Mouse (Mus musculus) heart, embryonic 12.5 days (tissue): ENCODE results near the gene Mapkap1. TPM values are rescaled to one million over a fixed set of nuclear protein-coding genes. Genes with fewer than 3 reads are reported as not detected.

ENCODE experiments used
- ATAC-seq: fragments of 200-750 bp; cut with Nextera tagmentation; 2 replicates; pipeline ENCODE4 v1.8.0; 2017; ENCODE audit warnings: moderate TSS enrichment, moderate library complexity; ENCODE audit not compliant: insufficient number of reproducible peaks, low FRiP score
- H3K27ac ChIP-seq: fragments of 300-500 bp; sonication (generic); 2 replicates; pipeline ENCODE4 v1.5.1; 2016; ENCODE audit warnings: mild to moderate bottlenecking, moderate library complexity; ENCODE audit not compliant: poor library complexity, severe bottlenecking
- H3K27me3 ChIP-seq: fragments of 300-500 bp; sonication (generic); replicated peaks from 2 replicates; pipeline ENCODE4 v1.6.1; 2016; ENCODE audit warnings: mild to moderate bottlenecking, moderate library complexity
- H3K36me3 ChIP-seq: fragments of 300-500 bp; sonication (generic); 2 replicates; pipeline ENCODE4 v1.6.1; 2016; ENCODE audit warnings: mild to moderate bottlenecking, moderate library complexity
- H3K4me1 ChIP-seq: fragments of 300-500 bp; sonication (generic); replicated peaks from 2 replicates; pipeline ENCODE4 v1.6.1; 2016; ENCODE audit warnings: mild to moderate bottlenecking
- H3K4me2 ChIP-seq: fragments of 300-500 bp; sonication (generic); 2 replicates; pipeline ENCODE4 v1.6.1; 2016; ENCODE audit warnings: mild to moderate bottlenecking, moderate library complexity
- H3K4me3 ChIP-seq: fragments of 300-500 bp; sonication (generic); 2 replicates; pipeline ENCODE4 v1.5.1; 2016; ENCODE audit warnings: mild to moderate bottlenecking
- H3K9ac ChIP-seq: fragments of 300-500 bp; sonication (generic); 2 replicates; pipeline ENCODE4 v1.6.1; 2016; ENCODE audit warnings: mild to moderate bottlenecking, moderate library complexity
- H3K9me3 ChIP-seq: fragments of 300-500 bp; sonication (generic); replicated peaks from 2 replicates; pipeline ENCODE4 v1.6.1; 2016; ENCODE audit warnings: mild to moderate bottlenecking, moderate library complexity
- WGBS: fragments of 180-500 bp; shearing (Covaris S2); methylation state at CpG from one replicate; pipeline ENCODE4 v1.1.7; 2016; 5-methylcytosine and 5-hydroxymethylcytosine counted together
- polyA plus RNA-seq: library from polyadenylated mRNA; unstranded; fragments of >200 nt; fragmentation: Nextera tagmentation; extraction: Ambion mirVana; gene quantifications from 2 replicates; pipeline ENCODE4 v1.2.1, GENCODE M21; 2016

The Mapkap1 gene
- polyA plus RNA-seq, 1 experiment from 2014 or later = 63.4 TPM

- H3K27me3 ChIP-seq = no peaks in the 10 kb centered on the region
- no peak overlapping the region for H3K4me3 ChIP-seq
- peak overlapping the region; percentile 67 for H3K27ac ChIP-seq
- peaks cover 40% of the 10 kb centered on the region for H3K4me1 ChIP-seq
- H3K9me3 ChIP-seq = no peaks in the 10 kb centered on the region
- ATAC-seq = no peak
- WGBS = 69% methylated on average over 1 of the region's 1 CpGs
- no peak overlapping the region for H3K9ac ChIP-seq
- H3K4me2 ChIP-seq = no peak overlapping the region
- no peaks in the 10 kb centered on the region for H3K36me3 ChIP-seq
Measured at GRCm38 (mm10) chr2:34532394-34532793, 125.8 kb downstream of the Mapkap1 start.

- no peaks in the 10 kb centered on the region for H3K36me3 ChIP-seq
- H3K9me3 ChIP-seq = no peaks in the 10 kb centered on the region
- no peak overlapping the region for H3K9ac ChIP-seq
- H3K27ac ChIP-seq = no peak overlapping the region
- no peaks in the 10 kb centered on the region for H3K27me3 ChIP-seq
- no peak overlapping the region for H3K4me3 ChIP-seq
- H3K4me1 ChIP-seq = peaks cover 40% of the 10 kb centered on the region
- no peak for ATAC-seq
- H3K4me2 ChIP-seq = no peak overlapping the region
Measured at GRCm38 (mm10) chr2:34533281-34533680, 126.7 kb downstream of the Mapkap1 start.

GRCm38 (mm10) chr2:34534996-34535395 is 128.4 kb downstream of the Mapkap1 start:
- Histone ChIP-seq H3K9ac (no peak overlapping the region), H3K4me1 (peaks cover 44% of the 10 kb centered on the region), H3K36me3 (no peaks in the 10 kb centered on the region), H3K4me2 (no peak overlapping the region), H3K9me3 (no peaks in the 10 kb centered on the region), H3K27ac (no peak overlapping the region), H3K4me3 (no peak overlapping the region), H3K27me3 (no peaks in the 10 kb centered on the region)
- 49% methylated on average over 12 of the region's 12 CpGs for WGBS
- no peak for ATAC-seq

- Histone ChIP-seq H3K4me3 (no peak overlapping the region), H3K27me3 (no peaks in the 10 kb centered on the region), H3K4me1 (peaks cover 21% of the 10 kb centered on the region), H3K9me3 (no peaks in the 10 kb centered on the region), H3K4me2 (no peak overlapping the region), H3K27ac (no peak overlapping the region), H3K36me3 (no peaks in the 10 kb centered on the region), H3K9ac (no peak overlapping the region)
- ATAC-seq = no peak
- WGBS = 73% methylated on average over 3 of the region's 3 CpGs
Measured at GRCm38 (mm10) chr2:34537356-34537755, 130.8 kb downstream of the Mapkap1 start.

GRCm38 (mm10) chr2:34543581-34543980 is 137.0 kb downstream of the Mapkap1 start:
- Histone ChIP-seq H3K27me3 (no peaks in the 10 kb centered on the region), H3K27ac (no peak overlapping the region), H3K4me2 (no peak overlapping the region), H3K4me3 (no peak overlapping the region), H3K9ac (no peak overlapping the region), H3K36me3 (no peaks in the 10 kb centered on the region), H3K4me1 (peaks cover 18% of the 10 kb centered on the region; the same call in 1 of the 2 replicates), H3K9me3 (no peaks in the 10 kb centered on the region)
- 81% methylated on average over 7 of the region's 7 CpGs for WGBS
- ATAC-seq = no peak

- ATAC-seq = no peak
- H3K4me2 ChIP-seq = no peak overlapping the region
- no peaks in the 10 kb centered on the region for H3K27me3 ChIP-seq
- no peak overlapping the region for H3K27ac ChIP-seq
- WGBS = 87% methylated on average over 3 of the region's 3 CpGs
- H3K4me1 ChIP-seq = peaks cover 16% of the 10 kb centered on the region
- H3K9me3 ChIP-seq = no peaks in the 10 kb centered on the region
- H3K4me3 ChIP-seq = no peak overlapping the region
- no peak overlapping the region for H3K9ac ChIP-seq
- H3K36me3 ChIP-seq = no peaks in the 10 kb centered on the region
Measured at GRCm38 (mm10) chr2:34544021-34544420, 137.4 kb downstream of the Mapkap1 start.

- Histone ChIP-seq H3K9ac (no peak overlapping the region), H3K36me3 (no peaks in the 10 kb centered on the region), H3K4me2 (no peak overlapping the region), H3K27ac (no peak overlapping the region), H3K9me3 (no peaks in the 10 kb centered on the region), H3K4me3 (no peak overlapping the region), H3K27me3 (no peaks in the 10 kb centered on the region), H3K4me1 (peaks cover 22% of the 10 kb centered on the region)
- no peak for ATAC-seq
- WGBS = 90% methylated on average over 13 of the region's 13 CpGs
Measured at GRCm38 (mm10) chr2:34544646-34545395, 138.2 kb downstream of the Mapkap1 start.

- 71% methylated on average over 3 of the region's 3 CpGs for WGBS
- no peaks in the 10 kb centered on the region for H3K27me3 ChIP-seq
- no peak for ATAC-seq
- no peak overlapping the region for H3K9ac ChIP-seq
- H3K4me1 ChIP-seq = peaks cover 32% of the 10 kb centered on the region
- no peaks in the 10 kb centered on the region for H3K9me3 ChIP-seq
- H3K4me3 ChIP-seq = no peak overlapping the region
- no peaks in the 10 kb centered on the region for H3K36me3 ChIP-seq
- H3K27ac ChIP-seq = no peak overlapping the region
- no peak overlapping the region for H3K4me2 ChIP-seq
Measured at GRCm38 (mm10) chr2:34546176-34546677, 139.7 kb downstream of the Mapkap1 start.

GRCm38 (mm10) chr2:34547516-34547915 is 140.9 kb downstream of the Mapkap1 start:
- 83% methylated on average over 4 of the region's 4 CpGs for WGBS
- Histone ChIP-seq H3K27ac (no peak overlapping the region), H3K4me1 (peaks cover 42% of the 10 kb centered on the region), H3K9ac (no peak overlapping the region), H3K9me3 (no peaks in the 10 kb centered on the region), H3K4me2 (no peak overlapping the region), H3K36me3 (no peaks in the 10 kb centered on the region), H3K27me3 (no peaks in the 10 kb centered on the region), H3K4me3 (no peak overlapping the region)
- no peak for ATAC-seq

GRCm38 (mm10) chr2:34548961-34549360 is 142.4 kb downstream of the Mapkap1 start:
- no peaks in the 10 kb centered on the region for H3K9me3 ChIP-seq
- ATAC-seq = no peak
- WGBS = 79% methylated on average over 5 of the region's 5 CpGs
- no peak overlapping the region for H3K9ac ChIP-seq
- no peaks in the 10 kb centered on the region for H3K36me3 ChIP-seq
- H3K4me1 ChIP-seq = peaks cover 53% of the 10 kb centered on the region
- no peak overlapping the region for H3K4me3 ChIP-seq
- H3K27me3 ChIP-seq = no peaks in the 10 kb centered on the region
- no peak overlapping the region for H3K4me2 ChIP-seq
- peak overlapping the region; percentile 62 for H3K27ac ChIP-seq

- Histone ChIP-seq H3K27me3 (no peaks in the 10 kb centered on the region), H3K9ac (0 out of 2 replicates have a peak overlapping the region, but pooled peaks have one; percentile 46), H3K4me2 (no peak overlapping the region), H3K4me3 (no peak overlapping the region), H3K27ac (peak overlapping the region; percentile 62), H3K9me3 (no peaks in the 10 kb centered on the region), H3K36me3 (no peaks in the 10 kb centered on the region), H3K4me1 (peaks cover 53% of the 10 kb centered on the region)
- WGBS = 46% methylated on average over 7 of the region's 7 CpGs
- ATAC-seq = no peak
Measured at GRCm38 (mm10) chr2:34549469-34549868, 142.9 kb downstream of the Mapkap1 start.

- Histone ChIP-seq H3K27ac (no peak overlapping the region), H3K4me3 (no peak overlapping the region), H3K36me3 (no peaks in the 10 kb centered on the region), H3K4me2 (no peak overlapping the region), H3K4me1 (peaks cover 56% of the 10 kb centered on the region), H3K27me3 (no peaks in the 10 kb centered on the region), H3K9ac (no peak overlapping the region), H3K9me3 (no peaks in the 10 kb centered on the region)
- ATAC-seq = no peak
- WGBS = 48% methylated on average over 2 of the region's 2 CpGs
Measured at GRCm38 (mm10) chr2:34552772-34553171, 146.2 kb downstream of the Mapkap1 start.
